Mouse (Mus musculus): ENCODE results near the gene Pik3c2g. TPM values are rescaled to one million over a fixed set of nuclear protein-coding genes. Genes with fewer than 3 reads are reported as not detected.
"Not testable (repeated sequence)": the region's sequence is repeated elsewhere in the genome, so short reads cannot be mapped to it uniquely, and the experiment has no call there.

Pik3c2g gene
- polyA plus RNA-seq, 1 experiment: 0.14 TPM

- no peak for DNase-seq (ENCODE audit: extremely low spot score in 1 of 2, low spot score in 1 of 2)
Measured at GRCm38 (mm10) chr6:139899630-139900151, 312.7 kb downstream of the Pik3c2g start.

DNA sequence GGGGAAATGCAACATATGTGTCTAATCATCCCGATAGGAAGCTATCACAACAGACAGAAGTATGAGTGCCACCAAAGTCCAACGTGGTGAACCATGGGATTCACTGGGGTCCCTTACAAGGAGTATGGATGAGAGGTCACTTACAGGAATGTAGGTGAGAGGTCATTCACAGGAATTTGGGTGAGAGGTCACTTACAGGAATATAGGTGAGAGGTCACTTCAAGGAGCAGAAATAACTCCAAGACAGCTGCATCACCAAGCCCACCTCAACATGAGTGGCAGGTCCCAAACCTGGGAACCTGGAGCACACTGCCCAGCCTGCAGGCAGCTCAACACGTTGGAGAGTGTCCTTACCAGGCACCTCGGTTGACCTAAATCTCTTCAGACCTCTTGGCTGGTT lies 314.8 kb downstream of the Pik3c2g start:
- DNase-seq (ENCODE audit: extremely low spot score in 1 of 2, low spot score in 1 of 2): no peak

DNA sequence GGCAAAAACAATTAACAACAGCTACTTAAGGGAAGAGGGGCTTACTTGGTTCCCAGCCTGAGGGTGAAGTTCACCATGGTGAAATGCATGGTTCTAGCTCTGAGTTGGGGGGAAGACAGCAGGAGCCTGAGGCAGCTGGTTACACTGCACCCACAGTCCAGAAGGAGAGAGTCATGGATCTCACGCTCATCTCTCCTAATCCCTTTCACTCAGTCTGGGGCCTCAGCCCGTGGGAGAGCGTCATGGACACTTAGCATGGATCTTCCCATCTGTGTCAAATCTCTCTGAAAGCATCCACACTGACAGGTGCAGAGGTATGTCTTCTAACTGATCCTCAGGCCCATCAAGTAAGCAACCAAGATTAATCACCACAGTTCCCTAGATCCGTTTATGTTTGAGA lies 320.1 kb downstream of the Pik3c2g start:
- DNase-seq (ENCODE audit: extremely low spot score in 1 of 2, low spot score in 1 of 2): no peak

DNA sequence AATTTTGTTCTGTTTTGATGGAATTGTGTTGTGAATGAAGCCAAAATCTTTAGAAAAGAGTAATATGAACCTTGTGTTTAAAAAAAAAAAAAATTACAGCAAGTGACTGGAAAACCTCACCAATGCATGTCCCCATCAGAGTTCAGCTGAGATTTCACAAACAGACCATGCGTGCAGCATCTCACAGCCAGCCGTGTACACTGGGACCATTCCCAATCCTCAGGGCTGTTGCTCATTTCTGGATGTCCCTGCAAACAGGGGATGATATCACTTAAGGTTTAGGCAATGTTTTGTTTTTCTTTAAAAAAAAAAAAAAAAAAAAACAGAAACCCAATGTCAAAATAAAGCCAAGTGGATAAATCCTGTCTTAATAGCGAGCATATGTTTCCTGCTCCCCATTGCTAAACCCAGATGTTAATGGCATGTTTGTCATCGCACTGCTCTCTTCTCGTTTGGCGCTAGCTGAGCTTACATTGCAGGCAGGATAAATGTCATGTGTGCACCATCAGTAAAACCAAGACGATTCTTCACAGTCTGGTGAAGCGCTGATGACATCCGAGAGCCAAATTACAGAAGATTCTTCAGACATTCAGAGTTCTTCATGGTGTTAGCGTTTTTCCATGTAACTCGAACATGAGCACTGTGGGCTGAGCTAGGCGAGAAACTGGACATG lies 322.1 kb downstream of the Pik3c2g start:
- no peak for DNase-seq (ENCODE audit: extremely low spot score in 1 of 2, low spot score in 1 of 2)

DNA sequence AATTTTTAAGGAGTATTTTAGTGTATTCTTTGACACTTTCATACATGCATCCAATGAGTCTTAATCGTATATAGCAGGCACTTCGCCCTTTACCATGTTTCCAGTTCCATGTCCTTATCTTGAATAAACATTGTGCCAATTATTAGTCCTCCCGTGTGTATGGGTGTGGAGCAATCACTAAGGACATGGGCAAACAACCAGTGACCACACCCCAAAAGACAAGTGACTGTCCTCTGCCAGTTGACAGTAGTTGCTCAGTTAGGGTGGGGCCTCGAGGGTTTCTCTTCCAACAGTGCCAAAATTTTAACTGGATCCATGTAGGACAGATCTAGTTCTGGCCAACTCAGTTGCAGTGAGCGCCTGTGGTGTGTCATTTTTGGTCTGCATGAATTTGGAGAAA lies 341.7 kb downstream of the Pik3c2g start:
- no peak for DNase-seq (ENCODE audit: extremely low spot score in 1 of 2, low spot score in 1 of 2)

DNA sequence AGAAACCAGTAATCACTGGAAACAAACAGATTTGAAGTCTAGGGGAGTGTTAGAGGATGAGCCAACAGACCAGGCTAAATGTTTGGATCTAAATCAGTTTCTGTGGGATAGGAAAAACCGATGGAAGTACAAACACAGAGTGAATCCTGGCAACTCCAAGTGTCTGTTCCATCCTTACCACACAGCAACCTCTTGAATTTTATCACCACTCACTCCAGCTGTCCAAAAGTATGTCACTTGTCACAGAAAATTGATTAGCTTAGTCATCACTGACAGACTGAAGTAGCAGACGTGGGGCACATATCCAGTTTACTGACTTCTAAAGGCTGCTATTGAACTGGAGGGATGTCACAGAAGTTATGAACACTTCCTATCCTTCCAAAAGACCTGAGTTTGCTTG lies 347.8 kb downstream of the Pik3c2g start:
- DNase-seq (ENCODE audit: extremely low spot score in 1 of 2, low spot score in 1 of 2): no peak

DNA sequence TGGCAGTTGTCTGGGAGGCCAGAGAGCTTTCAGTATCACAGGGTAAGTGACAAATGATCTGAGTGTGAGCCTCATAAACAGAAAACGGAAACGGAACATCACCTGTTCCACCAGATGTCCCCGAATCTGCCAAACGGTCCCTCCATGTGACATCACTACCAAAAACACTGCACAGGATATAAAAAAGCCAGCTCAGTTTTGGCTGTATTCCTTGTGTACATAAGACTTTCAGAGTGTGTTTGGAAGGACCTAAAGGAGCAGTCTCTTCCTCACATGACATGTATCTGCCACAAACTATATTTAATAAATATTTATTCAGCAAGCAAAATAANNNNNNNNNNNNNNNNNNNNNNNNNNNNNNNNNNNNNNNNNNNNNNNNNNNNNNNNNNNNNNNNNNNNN lies 350.6 kb downstream of the Pik3c2g start:
- not testable (repeated sequence) for DNase-seq (ENCODE audit: extremely low spot score in 1 of 2, low spot score in 1 of 2)

GRCm38 (mm10) chr6:139947106-139947879 lies 360.3 kb downstream of the Pik3c2g start:
- DNase-seq (ENCODE audit: extremely low spot score in 1 of 2, low spot score in 1 of 2): no peak

- DNase-seq (ENCODE audit: extremely low spot score in 1 of 2, low spot score in 1 of 2): no peak
Measured at GRCm38 (mm10) chr6:139953596-139953995, 366.6 kb downstream of the Pik3c2g start.

DNA sequence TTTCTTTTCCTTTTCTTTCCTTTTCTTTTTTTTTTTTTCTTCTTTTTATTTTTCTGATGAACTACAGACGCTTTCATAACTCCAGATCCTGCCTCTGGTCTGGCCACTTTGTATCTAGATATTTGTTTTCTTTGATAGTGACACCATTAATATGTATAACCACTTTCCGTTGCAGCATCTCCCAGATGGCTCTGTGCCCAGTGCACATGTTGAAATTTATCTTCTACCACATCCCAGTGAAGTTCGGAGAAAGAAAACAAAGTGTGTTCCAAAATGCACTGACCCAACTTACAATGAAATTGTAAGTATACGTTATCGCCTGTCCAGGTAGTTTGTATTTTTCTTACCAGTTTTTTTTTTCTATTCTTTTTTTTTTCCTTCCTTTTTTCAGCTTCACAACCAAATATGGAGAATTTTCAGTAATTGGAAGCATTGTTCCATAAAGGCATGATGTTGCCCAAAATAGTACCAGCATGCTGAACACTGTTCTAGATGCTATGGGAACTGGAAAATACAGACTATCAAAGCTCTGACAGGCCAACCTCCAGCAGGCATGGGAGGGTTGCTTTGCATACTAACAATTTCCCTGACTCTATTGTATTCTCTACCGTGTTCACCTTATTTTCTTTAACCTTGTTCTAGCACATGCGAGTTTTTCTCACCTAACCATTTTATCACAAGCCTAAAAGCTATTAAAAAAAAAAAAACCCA lies 370.7 kb downstream of the Pik3c2g start:
- DNase-seq (ENCODE audit: extremely low spot score in 1 of 2, low spot score in 1 of 2): no peak

- no peak for DNase-seq (ENCODE audit: extremely low spot score in 1 of 2, low spot score in 1 of 2)
Measured at GRCm38 (mm10) chr6:139963775-139964174, 376.8 kb downstream of the Pik3c2g start.

DNA sequence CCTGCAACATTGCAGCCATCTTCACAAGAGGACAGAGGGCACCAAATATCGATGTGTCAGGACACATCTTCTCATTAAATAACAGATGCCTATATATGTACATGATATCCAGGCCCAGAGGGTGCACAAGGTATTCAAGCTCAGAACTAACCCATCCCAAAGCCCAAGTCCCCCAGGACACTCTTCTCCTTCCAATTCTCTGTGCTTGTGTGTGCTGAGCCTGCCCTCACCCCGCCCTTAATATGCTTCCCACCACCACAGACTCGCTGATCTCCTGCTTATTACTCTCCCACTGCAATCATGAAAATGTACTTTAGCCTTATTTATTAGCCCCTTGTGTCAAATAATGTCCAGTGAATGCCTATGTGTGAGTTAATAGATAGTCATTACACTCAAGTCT lies 377.9 kb downstream of the Pik3c2g start:
- no peak for DNase-seq (ENCODE audit: extremely low spot score in 1 of 2, low spot score in 1 of 2)

- DNase-seq (ENCODE audit: extremely low spot score in 1 of 2, low spot score in 1 of 2): peak in 1 of 2 experiments; percentile 42
Measured at GRCm38 (mm10) chr6:139966684-139967083, 379.7 kb downstream of the Pik3c2g start.

GRCm38 (mm10) chr6:139971608-139972298 lies 384.7 kb downstream of the Pik3c2g start:
- DNase-seq (ENCODE audit: extremely low spot score in 1 of 2, low spot score in 1 of 2): no peak

DNA sequence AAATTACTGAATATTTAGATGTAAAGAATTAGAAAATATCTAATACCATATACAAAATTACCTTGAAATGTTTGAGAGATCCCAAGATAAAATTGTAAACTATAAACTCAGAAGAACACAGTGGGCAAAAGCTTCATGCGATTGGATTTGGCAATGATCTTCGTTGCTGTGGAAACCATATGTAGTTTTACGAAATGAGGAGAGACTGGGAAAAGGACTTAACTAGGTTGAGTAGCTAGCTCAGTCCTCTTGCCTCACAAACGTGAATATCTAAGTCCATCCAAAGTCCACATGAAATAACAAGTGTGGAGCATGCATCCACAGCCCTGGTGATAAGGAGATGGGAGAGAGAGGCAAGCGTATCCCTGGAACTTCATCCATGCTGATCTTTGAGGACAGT lies 387.6 kb downstream of the Pik3c2g start:
- no peak for DNase-seq (ENCODE audit: extremely low spot score in 1 of 2, low spot score in 1 of 2)

GRCm38 (mm10) chr6:139978114-139978513 lies 391.1 kb downstream of the Pik3c2g start:
- no peak for DNase-seq (ENCODE audit: extremely low spot score in 1 of 2, low spot score in 1 of 2)

GRCm38 (mm10) chr6:139981061-139981460 lies 394.0 kb downstream of the Pik3c2g start:
- DNase-seq (ENCODE audit: extremely low spot score in 1 of 2, low spot score in 1 of 2): no peak

GRCm38 (mm10) chr6:139984069-139984468 lies 397.0 kb downstream of the Pik3c2g start:
- no peak for DNase-seq (ENCODE audit: extremely low spot score in 1 of 2, low spot score in 1 of 2)

- DNase-seq (ENCODE audit: extremely low spot score in 1 of 2, low spot score in 1 of 2): no peak
Measured at GRCm38 (mm10) chr6:139986564-139986963, 399.5 kb downstream of the Pik3c2g start.

GRCm38 (mm10) chr6:139989075-139989474 lies 402.1 kb downstream of the Pik3c2g start:
- DNase-seq (ENCODE audit: extremely low spot score in 1 of 2, low spot score in 1 of 2): peak in 1 of 2 experiments; percentile 11

GRCm38 (mm10) chr6:139989597-139989996 lies 402.6 kb downstream of the Pik3c2g start:
- DNase-seq (ENCODE audit: extremely low spot score in 1 of 2, low spot score in 1 of 2): no peak

All from frontal cortex, adult 2 months (tissue).